Mouse (Mus musculus) activated CD4-positive, CD25-positive, alpha-beta regulatory T cell (primary cell): ENCODE results near the gene Lrrc57. TPM values are rescaled to one million over a fixed set of nuclear protein-coding genes. Genes with fewer than 3 reads are reported as not detected.

ENCODE experiments used
- polyA plus RNA-seq, 2 experiments: library from polyadenylated mRNA; unstranded; fragments of 100-300 nt; shearing (Covaris generic); gene quantifications; one replicate each; pipeline ENCODE4 v1.2.1; 2017

The Lrrc57 gene
- polyA plus RNA-seq, result 10 to 100 TPM; 21.5 to 31.3 TPM

DNA sequence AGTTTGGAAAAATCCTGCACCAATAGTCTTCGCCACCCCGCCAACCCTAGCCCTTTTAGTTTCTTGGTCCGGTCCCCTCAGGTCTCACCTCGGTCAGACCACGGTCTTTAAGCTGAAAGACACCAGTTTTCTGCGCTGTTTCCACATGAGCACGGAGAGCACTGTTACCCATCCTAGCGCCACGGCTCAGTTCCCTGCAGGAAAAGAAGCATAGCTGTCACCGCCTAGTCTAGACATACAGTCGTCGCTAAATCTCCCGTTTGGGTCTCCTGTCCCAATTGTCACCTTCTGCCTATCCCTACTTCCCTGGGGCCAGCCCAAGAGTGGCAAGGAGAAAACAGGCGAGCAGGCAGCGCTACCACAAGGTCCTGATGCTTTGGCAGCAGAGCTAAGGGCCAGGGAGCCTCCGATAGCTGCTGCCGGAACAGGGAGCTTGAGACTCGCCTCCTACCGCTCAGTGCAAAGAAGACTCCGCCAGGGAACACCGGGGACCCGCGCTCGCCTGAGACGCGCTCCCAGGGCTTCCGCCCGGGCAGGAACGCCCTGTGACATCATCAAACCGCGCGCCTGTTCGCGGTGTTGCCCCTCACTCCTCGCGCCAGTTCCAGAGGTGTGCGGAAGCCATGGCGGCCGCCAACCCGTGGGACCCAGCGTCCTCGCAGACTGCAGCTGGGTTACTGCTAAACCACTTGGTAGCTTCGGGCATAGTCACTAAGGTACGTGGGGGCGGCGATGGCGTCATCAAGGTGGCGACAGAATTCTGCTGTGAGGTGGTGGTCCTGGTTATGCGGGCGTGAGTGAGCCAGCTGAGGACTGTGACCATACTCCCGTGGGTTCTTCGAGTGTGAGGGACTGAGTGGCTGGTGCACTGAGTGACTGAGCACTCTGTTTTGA is at the start of gene Lrrc57, which contains the start of gene Haus2:
Gene Lrrc57 (minus strand): TSS at position 691 of the 894 bp plus-strand sequence.
Gene Haus2 (plus strand): TSS at position 554 of the 894 bp plus-strand sequence.

GRCm38 (mm10) chr2:120628886-120629735 is 19.8 kb upstream of the Lrrc57 start, which contains the start of gene Stard9:
Gene Stard9, plus strand, starts transcription at chr2:120629121.

DNA sequence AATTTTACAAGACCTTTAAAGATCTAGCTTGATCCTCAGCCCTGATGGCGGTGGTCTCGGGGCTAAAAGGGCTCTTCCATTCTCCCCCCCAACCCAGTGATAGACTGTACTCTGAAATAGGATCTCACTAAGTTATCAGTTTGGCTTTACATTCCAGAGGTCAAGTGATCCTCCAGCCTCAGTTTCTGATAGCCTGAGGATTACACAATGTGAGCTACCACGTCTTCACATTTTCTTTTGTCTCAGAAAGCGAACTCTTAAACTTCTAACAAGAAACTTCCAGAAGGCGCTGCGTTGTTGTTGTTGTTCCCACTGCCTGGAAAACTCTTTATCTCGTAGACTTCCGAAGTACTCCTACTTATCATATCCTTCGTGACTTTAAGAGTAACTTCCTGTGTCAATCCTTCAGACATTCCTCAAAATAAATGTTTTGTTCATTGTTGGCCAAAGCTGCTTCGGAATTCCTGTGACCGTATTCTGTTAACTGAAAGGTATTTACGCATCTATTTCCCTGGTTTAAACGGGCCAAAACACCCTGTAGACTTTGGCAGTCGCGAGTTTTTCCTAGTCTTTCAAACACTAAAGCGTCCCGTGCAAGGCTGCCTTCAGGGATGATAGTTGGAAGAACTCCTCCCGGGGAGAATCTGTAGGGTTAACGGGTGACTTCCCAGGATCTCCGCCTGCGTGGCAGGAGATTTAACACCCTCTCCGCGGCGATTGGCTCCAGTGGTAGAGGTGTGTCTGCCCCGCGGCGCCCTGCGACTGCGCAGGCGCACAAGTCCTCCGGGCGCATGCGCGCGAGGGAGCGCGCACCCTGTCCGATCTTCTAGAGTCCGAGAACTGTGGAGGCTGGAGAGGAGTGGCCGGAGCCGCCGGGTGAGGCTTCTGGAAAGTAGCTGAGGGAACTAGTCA is 42.2 kb downstream of the Lrrc57 start, which contains the start of gene Snap23:
Gene Snap23 (plus strand): TSS at position 786 of the 912 bp plus-strand sequence.

GRCm38 (mm10) chr2:120563235-120563990 is 45.9 kb downstream of the Lrrc57 start, which contains the start of gene Zfp106:
Gene Zfp106, minus strand, starts transcription at chr2:120563843.

Other genes with a start within 250 kb of the Lrrc57 start
- 10 to 100 TPM; 17.6 to 17.8 TPM for gene Ganc, start 205.6 kb downstream of the Lrrc57 start, polyA plus RNA-seq
- gene Tmem87a, start 205.4 kb downstream of the Lrrc57 start, polyA plus RNA-seq, result 10 to 100 TPM; 18.7 to 23.2 TPM
- gene Capn3, start 153.5 kb downstream of the Lrrc57 start, polyA plus RNA-seq, result 10 to 100 TPM; 29.1 to 53.7 TPM
- 10 to 100 TPM; 45.1 to 58.7 TPM for gene Zfp106, start 45.7 kb downstream of the Lrrc57 start, polyA plus RNA-seq
- 10 to 100 TPM; 42.6 to 47.8 TPM for gene Snap23, start 41.8 kb downstream of the Lrrc57 start, polyA plus RNA-seq
- gene Haus2, start 137 bp downstream of the Lrrc57 start, polyA plus RNA-seq, result 10 to 100 TPM; 17.6 to 26.7 TPM
- 1 to 10 TPM; 1.2 to 1.3 TPM for gene Stard9, start 19.6 kb upstream of the Lrrc57 start, polyA plus RNA-seq
- 10 to 100 TPM; 23.1 to 27.2 TPM for gene Cdan1, start 240.6 kb upstream of the Lrrc57 start, polyA plus RNA-seq
- 1 to 10 TPM in 1 of 2 experiments, under 1 TPM in 1; 0.57 to 2.2 TPM for gene Ttbk2, start 241.1 kb upstream of the Lrrc57 start, polyA plus RNA-seq